Mouse (Mus musculus): ENCODE results near the gene Sft2d2.

GRCm38 (mm10) chr1:165133279-165133678, 61.0 kb downstream of the Sft2d2 start:
- TF ChIP-seq POLR2A (IDR thresholded peaks at IDR 0.05; ENCODE audit: borderline replicate concordance, low read depth, low read length) (no peak), CTCF (IDR thresholded peaks at IDR 0.05; ENCODE audit: low read depth, low read length) (no peak)

Data from bone marrow macrophage, adult 2 months (primary cell).